Mouse (Mus musculus) embryonic fibroblast, embryonic 13.5 days (primary cell): ENCODE data around the gene Pole. TPM values are rescaled to one million over a fixed set of nuclear protein-coding genes. Genes with fewer than 3 reads are reported as not detected.

ENCODE experiments used
- H3K27ac ChIP-seq: 2 replicates; pipeline ENCODE4 v1.5.1; 2012; ENCODE audit warnings: low read length, control low read depth, inconsistent platforms; ENCODE audit not compliant: insufficient read depth
- H3K4me1 ChIP-seq: 2 replicates; pipeline ENCODE4 v1.6.1; 2011; ENCODE audit warnings: low read length; ENCODE audit not compliant: control insufficient read depth, insufficient read depth
- H3K4me3 ChIP-seq: 2 replicates; pipeline ENCODE4 v1.5.1; 2011; ENCODE audit warnings: mild to moderate bottlenecking, control low read depth, low read length; ENCODE audit not compliant: insufficient read depth
- CTCF ChIP-seq: IDR thresholded peaks from 2 replicates; pipeline ENCODE4 v1.5.1; 2011; ENCODE audit warnings: mild to moderate bottlenecking, control low read depth, low read length, moderate library complexity, borderline replicate concordance; ENCODE audit not compliant: insufficient read depth
- POLR2A ChIP-seq: IDR thresholded peaks from 2 replicates; pipeline ENCODE4 v1.6.1; 2011; ENCODE audit warnings: low read depth, mild to moderate bottlenecking, control low read depth, low read length, moderate library complexity
- polyA plus RNA-seq: library from polyadenylated mRNA; stranded (reverse); fragments of >200 nt; gene quantifications from 2 replicates; pipeline ENCODE4 v1.2.4, GENCODE M21; 2011; ENCODE audit warnings: low read depth; ENCODE audit not compliant: missing spikeins, insufficient read length

The Pole gene
- polyA plus RNA-seq, 1 experiment, result 27.0 TPM

- no peak overlapping the region for H3K4me3 ChIP-seq
- no peak overlapping the region for H3K27ac ChIP-seq
- TF ChIP-seq POLR2A, result no peak
- TF ChIP-seq CTCF, result no peak
- H3K4me1 ChIP-seq, result peaks cover 3% of the 10 kb centered on the region; the same call in 1 of the 2 replicates
Measured at GRCm38 (mm10) chr5:110281984-110282383, 4.1 kb upstream of the Pole start.

GRCm38 (mm10) chr5:110284536-110284935, 1.6 kb upstream of the Pole start:
- no peak for TF ChIP-seq CTCF
- Histone ChIP-seq H3K4me3 (no peak overlapping the region), H3K4me1 (peaks cover 5% of the 10 kb centered on the region; the same call in 1 of the 2 replicates), H3K27ac (no peak overlapping the region)

DNA sequence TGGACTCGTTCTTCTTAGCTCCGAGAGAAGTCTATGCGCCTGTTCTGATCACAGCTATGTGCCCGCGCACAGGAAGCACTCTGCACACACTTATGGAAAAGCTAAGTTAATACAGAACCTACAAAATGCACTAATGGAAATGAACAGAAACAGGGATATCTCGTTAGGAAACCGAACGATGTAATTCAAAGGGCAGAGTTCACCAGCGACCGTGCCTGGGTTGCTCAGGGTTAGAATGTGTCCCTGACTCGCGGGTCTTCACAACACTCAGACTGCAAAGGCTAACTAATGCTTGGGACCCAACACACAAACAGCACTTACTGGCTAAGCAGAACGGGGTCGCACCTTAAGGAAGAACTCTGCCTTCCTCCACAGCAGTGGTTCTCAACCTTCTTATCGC, 950 bp upstream of the Pole start:
- TF ChIP-seq CTCF, result no peak
- TF ChIP-seq POLR2A, result no peak
- H3K4me1 ChIP-seq, result peaks cover 5% of the 10 kb centered on the region; the same call in 1 of the 2 replicates

DNA sequence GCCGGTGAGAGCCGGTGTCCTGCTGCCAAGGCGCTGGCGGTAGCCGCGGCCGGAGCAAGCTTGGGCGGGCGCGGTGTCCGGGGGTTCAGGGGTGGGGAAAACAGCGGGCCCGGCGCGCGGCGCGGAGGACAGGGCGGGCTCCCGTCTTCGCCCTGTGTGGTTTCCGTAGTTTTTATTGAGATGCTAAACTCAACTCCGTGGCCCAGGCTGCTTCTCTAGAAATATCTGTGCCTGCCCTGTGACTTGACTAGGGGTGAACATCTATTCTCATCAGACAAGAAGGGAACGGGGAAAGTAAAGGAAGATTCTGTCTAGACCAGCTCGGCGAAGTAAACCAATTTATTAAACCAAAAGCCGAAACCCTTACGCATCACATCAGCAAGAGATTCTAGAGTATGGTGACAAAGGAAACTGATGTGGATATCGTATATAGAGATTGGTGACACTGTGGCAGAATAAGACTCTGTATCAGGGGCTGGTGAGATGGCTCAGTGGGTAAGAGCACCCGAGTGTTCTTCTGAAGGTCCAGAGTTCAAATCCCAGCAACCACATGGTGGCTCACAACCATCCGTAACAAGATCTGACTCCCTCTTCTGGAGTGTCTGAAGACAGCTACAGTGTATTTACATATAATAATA, 459 bp downstream of the Pole start:
- H3K4me1 ChIP-seq, result peaks cover 5% of the 10 kb centered on the region; the same call in 1 of the 2 replicates
- TF ChIP-seq POLR2A, result no peak
- TF ChIP-seq CTCF, result no peak
- peak overlapping the region; percentile 90 for H3K4me3 ChIP-seq
- H3K27ac ChIP-seq, result no peak overlapping the region

More for the DNA sequence above, 950 bp upstream of the Pole start:
- Histone ChIP-seq H3K4me3 (peak overlapping the region; percentile 66), H3K27ac (no peak overlapping the region)

DNA sequence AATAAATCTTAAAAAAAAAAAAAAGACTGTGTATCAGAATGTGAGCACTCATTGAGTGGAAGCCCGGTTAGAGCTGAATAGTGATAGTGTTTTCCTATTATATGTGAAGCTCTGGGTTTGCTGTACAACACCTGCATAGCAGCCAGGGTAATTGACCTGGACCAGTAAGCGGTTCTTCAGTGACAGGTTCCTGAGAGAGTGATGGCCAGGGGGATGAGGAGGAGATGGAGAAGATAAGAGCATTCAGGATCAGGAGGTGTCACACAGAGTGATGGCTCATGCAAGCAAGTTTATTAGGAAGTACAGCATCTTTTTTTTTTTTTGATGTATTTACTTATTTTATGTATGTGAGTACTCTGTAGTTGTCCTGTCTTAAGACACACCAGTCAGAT, 974 bp downstream of the Pole start:
- no peak overlapping the region; the same call in 1 of the 2 replicates for H3K4me3 ChIP-seq

GRCm38 (mm10) chr5:110291649-110292048, 5.5 kb downstream of the Pole start:
- no peak overlapping the region for H3K4me3 ChIP-seq
- peaks cover 3% of the 10 kb centered on the region; the same call in 1 of the 2 replicates for H3K4me1 ChIP-seq
- TF ChIP-seq POLR2A (no peak), CTCF (no peak)
- no peak overlapping the region for H3K27ac ChIP-seq

More for the DNA sequence above, 974 bp downstream of the Pole start:
- H3K27ac ChIP-seq, result no peak overlapping the region
- peaks cover 5% of the 10 kb centered on the region; the same call in 1 of the 2 replicates for H3K4me1 ChIP-seq
- TF ChIP-seq CTCF (no peak), POLR2A (no peak)

- Histone ChIP-seq H3K27ac (no peak overlapping the region), H3K4me3 (no peak overlapping the region), H3K4me1 (no peaks in the 10 kb centered on the region)
- TF ChIP-seq POLR2A (no peak), CTCF (no peak)
Measured at GRCm38 (mm10) chr5:110296637-110297036, 10.5 kb downstream of the Pole start.

GRCm38 (mm10) chr5:110300591-110300990, 14.5 kb downstream of the Pole start:
- Histone ChIP-seq H3K4me1 (no peaks in the 10 kb centered on the region), H3K27ac (no peak overlapping the region), H3K4me3 (no peak overlapping the region)
- TF ChIP-seq CTCF (no peak), POLR2A (no peak)

GRCm38 (mm10) chr5:110308861-110309260, 22.8 kb downstream of the Pole start:
- TF ChIP-seq POLR2A, result no peak
- no peak for TF ChIP-seq CTCF
- H3K4me1 ChIP-seq, result no peaks in the 10 kb centered on the region

GRCm38 (mm10) chr5:110313127-110313526, 27.0 kb downstream of the Pole start:
- TF ChIP-seq CTCF, result no peak
- no peak for TF ChIP-seq POLR2A
- H3K4me1 ChIP-seq, result no peaks in the 10 kb centered on the region

More at GRCm38 (mm10) chr5:110308861-110309260, 22.8 kb downstream of the Pole start:
- Histone ChIP-seq H3K4me3 (no peak overlapping the region), H3K27ac (no peak overlapping the region)

More at GRCm38 (mm10) chr5:110313127-110313526, 27.0 kb downstream of the Pole start:
- Histone ChIP-seq H3K4me3 (no peak overlapping the region), H3K27ac (no peak overlapping the region)
